Mouse (Mus musculus): ENCODE data around the gene Gatad2a.

Gatad2a gene

GRCm38 (mm10) chr8:69902163-69903062 is 93.8 kb downstream of the Gatad2a start, which contains the start of the genes Tssk6, Ndufa13 and Yjefn3:
Gene Tssk6, plus strand, starts transcription at chr8:69902184.
Gene Ndufa13, minus strand, starts transcription at chr8:69902558.
Gene Yjefn3, minus strand, starts transcription at chr8:69902712.
- no peak for DNase-seq (ENCODE audit: extremely low read depth, low read depth, low spot score)

- DNase-seq (ENCODE audit: extremely low read depth, low read depth, low spot score): peak; percentile 55
Measured at GRCm38 (mm10) chr8:69901484-69902162, 94.6 kb downstream of the Gatad2a start.

DNA sequence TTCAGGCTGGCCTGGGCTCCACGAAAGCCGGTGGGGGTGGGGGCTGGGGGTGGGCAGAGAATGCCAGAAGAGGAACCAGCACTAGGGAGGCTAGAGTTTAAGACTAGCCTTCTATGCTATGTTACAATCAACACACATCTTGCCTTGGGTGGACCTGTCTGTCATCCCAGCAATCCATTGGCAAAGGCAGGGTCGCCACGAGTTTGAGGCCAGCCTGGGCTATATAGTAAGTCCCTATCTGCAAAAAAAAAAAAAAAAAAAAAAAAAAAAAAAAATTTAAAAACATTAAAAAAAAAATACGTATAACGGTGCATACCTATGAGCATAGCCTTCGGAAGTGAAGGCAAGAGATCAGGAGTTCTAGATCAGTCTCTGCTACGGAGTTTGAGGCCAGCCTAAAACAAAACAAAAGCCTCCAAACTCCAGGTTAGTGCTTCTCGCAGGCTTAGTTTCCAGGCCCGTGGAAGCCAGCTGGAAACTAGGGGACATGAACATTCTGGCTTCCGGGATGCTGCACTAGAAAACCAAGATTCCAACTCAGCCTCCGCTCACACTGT is 95.2 kb downstream of the Gatad2a start:
- DNase-seq (ENCODE audit: extremely low read depth, low read depth, low spot score): no peak

DNA sequence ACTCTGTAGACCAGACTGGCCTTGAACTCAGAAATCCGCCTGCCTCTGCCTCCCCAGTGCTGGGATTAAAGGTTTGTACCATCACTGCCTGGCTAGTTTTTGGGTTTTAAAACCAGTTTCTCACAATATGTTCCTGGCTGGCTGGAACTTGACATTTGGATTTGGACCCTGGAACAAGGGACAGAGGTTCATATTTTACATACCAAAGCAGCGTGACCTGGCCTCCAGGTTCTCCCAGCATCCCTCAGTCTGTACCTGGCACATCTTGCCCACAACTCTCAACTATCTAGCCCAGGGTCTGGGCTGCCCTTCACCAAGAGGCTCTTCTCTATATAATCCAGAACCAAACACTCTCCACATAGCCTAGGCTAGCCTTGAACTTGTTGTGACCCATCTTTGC is 96.3 kb downstream of the Gatad2a start:
- no peak for DNase-seq (ENCODE audit: extremely low read depth, low read depth, low spot score)

- DNase-seq (ENCODE audit: extremely low read depth, low read depth, low spot score): no peak
Measured at GRCm38 (mm10) chr8:69897857-69898256, 98.3 kb downstream of the Gatad2a start.

DNA sequence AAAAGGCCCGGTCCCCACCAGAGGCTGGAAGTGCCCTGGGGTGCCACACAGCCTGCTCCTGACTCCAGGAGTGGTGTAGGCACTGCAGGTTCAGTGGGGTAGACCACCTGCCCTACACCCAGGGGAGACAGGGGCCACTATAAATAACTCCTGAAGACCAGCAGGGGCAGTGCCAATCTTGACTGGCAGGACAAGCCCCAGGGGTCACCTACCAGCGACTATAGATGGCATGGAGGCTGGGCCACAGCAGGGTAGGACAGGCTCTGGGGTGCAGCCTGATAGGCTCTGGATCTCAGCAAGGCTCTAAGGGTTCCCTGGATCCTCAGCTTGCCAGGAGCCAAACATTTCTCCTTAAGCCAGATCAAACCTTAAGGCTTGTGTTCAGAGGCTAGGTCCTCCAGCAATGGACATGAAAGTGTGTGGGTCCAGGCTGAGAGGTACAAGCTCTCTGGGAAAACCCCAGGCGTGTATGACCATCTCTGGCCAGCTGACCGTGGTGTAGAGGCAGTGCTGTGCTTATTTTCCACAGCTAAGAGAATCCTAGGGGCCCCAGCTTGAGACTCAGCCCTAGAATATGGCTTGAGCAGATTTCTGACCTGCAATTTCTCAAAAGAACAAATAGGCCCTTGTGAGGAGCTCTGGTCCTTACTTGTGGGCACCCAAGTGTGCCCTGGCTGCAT is 100.3 kb downstream of the Gatad2a start:
- no peak for DNase-seq (ENCODE audit: extremely low read depth, low read depth, low spot score)

GRCm38 (mm10) chr8:69894836-69895332 is 101.3 kb downstream of the Gatad2a start:
- no peak for DNase-seq (ENCODE audit: extremely low read depth, low read depth, low spot score)

DNA sequence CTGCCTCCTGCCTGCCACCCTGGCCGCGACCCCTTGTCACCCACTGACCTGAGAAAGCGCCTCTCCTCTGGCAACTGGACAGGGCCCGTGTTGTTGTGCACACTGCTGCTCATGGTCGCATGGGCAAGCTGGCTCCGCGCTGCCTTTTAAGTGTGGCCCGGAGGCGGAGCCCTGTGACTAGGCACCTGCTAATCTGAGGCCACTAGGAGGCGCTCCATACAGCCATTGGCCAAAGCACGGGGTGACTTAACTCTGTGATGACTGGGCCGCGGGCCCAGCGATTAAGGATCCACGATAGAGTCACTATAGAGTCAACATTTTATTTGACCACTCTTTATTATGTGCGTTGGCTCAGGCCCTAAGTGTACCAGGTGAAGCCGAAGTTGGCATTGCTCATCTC is 102.3 kb downstream of the Gatad2a start:
- DNase-seq (ENCODE audit: extremely low read depth, low read depth, low spot score): no peak

- DNase-seq (ENCODE audit: extremely low read depth, low read depth, low spot score): no peak
Measured at GRCm38 (mm10) chr8:69890813-69891241, 105.4 kb downstream of the Gatad2a start.

DNA sequence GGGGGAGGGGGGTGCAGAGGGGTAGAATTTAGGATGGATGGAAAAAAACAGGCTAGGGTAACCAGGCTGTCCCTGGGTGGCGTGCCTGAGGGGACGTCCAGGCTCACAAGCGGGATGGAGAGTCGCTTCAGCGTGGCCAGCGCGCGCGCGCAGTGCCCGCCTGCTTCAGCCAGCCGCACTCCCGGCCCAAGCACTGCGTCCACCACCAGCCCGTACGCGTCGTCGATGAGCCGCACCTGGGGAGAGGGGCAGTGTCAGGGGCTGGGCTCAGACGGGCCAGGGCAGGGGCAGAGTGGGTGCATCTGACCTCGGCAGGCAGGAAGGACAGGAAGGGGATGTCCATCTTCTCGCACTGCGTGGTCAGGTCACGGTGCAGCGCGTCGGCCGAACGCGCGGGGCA is 107.3 kb downstream of the Gatad2a start:
- no peak for DNase-seq (ENCODE audit: extremely low read depth, low read depth, low spot score)

DNA sequence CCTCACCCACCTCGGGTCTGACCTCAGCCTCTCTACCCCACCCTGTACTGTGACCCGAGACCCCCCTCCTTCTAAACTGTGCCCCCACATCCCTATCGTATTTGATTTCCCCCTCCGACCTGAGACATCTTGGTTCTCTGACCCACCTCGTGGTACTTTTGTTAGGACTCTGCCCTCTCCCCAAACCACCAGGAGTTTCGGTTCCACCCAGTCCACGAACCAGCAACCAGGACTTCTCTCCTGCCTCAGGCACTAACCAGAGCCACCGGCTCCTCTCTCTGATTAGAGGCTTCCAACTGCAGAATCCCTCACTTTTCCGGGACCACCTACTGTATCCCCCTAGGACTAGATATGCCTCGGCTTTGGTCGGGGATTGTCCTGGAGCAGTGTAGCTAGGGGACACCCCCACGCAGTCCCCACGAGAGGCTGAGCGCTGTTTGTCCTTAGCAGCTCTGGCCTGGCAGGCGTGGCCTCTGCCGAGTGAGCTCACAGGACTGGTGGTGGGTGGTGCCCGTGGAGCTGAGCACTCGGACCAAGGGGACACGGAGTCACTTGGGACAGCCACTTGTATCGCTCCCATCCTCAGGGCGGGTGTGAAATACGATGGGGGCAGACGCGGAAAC is 107.8 kb downstream of the Gatad2a start:
- no peak for DNase-seq (ENCODE audit: extremely low read depth, low read depth, low spot score)

DNA sequence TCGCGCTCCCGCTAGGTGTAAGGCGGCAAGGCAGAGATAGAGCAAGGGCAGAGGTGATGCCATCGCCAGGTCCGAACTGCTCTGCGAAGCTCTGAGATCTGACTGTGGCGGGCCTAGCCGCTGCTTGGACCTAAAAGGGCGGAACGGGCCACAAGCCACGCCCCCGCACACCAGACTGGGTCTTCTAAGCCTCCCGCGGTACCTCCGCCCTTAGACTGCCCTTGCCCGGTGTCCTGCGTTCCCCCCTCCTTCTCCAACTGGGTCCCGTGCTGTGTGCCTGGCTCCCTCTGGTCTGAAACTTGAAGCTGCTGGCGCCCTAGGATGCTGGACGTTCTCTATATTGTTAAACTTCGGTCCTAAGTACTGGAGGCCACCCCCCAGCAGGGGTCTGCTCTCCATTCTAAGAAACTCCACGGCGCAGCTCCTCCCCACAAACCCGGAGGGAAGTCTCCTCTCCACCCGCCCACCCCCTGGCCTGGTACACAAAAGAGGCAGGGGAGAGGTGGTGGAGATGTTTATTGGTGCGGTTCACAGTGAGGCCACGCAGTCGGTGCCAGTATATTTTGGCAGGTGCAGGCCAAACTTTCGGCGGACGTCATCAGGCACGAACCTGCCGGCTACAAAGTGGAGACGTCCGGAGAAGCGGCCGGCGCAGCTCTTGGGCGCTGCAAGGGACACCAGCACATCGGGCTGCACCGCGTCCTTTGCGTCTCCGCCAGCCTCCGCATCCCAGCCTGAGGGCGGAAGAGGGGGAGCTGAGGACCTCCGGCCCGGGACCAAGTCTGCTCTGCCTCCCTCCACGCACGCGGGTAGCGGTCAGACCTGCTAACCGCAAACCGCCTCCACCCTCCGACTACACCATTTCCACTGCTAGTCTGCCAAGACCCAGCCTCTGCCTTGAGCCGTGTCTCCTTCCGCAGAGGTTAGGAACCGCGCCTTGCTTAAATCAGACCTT is 108.6 kb downstream of the Gatad2a start, which contains the start of gene Cilp2:
Gene Cilp2, minus strand, starts transcription at position 399 of the 955 bp plus-strand sequence.
- no peak for DNase-seq (ENCODE audit: extremely low read depth, low read depth, low spot score)

DNA sequence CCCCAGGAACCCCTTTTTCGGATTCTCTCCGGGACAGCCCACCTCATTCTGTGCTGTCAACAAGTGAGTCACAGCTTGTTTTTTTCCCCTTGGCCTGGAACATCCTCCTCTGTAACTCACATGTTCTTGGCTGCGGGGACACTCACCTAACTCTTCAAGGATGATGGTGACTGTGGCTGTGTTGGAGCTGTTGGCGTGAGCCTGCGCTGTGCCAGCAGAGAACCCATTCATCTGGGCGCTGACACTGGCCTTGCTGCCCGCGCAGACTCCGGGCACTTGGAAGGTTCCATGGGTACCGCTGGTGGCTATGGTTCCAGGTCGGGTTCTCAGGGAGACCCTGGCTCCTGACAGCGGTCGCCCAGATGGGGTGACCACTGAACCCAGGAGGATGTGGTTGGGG is 112.0 kb downstream of the Gatad2a start:
- DNase-seq (ENCODE audit: extremely low read depth, low read depth, low spot score): no peak

DNA sequence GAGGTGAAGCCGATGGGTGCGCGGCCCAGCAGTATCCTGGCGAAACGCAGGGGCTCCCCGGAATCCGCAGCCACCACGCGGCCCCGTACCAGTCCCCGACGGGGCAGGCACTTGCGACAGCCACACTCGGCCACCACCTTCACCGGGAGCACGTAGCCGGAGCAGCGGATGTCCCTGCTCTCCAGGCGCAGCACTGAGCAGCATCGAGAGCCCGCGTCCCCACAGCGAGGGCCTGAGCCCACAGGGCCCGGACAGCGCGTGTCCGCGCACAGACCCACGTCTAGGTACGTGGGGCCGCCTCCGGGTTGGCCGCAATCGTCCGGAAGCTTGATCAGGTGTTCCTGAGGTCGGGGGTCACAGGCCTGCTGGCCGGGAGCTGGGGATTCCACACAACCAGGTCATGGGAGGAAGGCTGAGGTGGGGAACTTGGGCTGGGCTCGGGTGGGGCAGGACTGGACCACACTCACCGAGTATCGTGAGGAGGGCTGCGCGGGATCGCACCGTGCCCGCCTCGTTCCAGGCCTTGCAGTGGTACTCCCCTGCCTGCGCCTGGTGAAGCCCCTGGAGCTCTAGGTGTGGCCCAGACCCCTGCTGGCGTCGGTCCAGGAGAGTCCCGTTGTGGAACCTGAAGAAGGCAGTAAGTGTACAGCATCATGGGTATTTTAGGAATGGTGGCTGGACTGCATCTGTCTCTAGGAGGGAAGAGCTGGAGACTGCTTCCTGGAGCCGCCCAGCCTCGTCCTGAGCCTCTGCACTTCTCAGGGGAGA is 113.2 kb downstream of the Gatad2a start:
- no peak for DNase-seq (ENCODE audit: extremely low read depth, low read depth, low spot score)

DNA sequence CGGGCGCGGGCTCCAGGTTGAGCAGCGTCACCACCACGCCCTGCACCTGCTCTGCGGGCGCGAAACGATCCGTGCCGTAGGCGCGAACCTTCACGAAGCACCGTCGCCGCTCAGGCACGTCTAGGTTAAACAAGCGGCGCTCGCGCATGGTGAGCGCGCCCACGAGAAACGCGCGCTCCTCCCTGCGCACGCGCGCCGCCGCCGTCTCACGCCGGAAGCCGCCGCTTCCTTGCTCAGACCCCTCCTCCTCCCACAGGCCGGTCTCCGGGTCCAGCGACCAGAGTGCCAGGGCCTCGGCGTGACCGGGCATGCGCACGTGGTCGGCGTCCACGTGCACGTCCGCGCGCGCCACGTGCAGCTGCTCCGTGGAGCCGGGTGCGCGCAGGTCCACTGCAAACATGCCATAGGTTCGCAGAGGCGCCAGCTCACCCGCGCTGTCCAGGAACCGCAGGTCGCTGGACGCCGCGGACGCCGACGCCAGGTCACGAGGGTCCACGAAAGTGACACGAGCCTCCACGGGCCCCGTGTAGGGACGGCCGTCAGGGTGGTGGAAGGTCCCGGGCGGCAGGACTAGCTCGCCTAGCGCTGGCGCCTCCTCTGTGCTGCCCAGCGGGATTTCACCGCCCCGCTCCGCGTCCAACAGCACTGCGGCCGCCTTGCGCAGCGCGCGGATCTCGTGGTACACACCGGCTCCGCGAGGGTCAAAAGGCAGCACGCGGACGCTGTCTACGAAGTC is 114.0 kb downstream of the Gatad2a start:
- DNase-seq (ENCODE audit: extremely low read depth, low read depth, low spot score): no peak

- no peak for DNase-seq (ENCODE audit: extremely low read depth, low read depth, low spot score)
Measured at GRCm38 (mm10) chr8:69881261-69881865, 114.8 kb downstream of the Gatad2a start.

DNA sequence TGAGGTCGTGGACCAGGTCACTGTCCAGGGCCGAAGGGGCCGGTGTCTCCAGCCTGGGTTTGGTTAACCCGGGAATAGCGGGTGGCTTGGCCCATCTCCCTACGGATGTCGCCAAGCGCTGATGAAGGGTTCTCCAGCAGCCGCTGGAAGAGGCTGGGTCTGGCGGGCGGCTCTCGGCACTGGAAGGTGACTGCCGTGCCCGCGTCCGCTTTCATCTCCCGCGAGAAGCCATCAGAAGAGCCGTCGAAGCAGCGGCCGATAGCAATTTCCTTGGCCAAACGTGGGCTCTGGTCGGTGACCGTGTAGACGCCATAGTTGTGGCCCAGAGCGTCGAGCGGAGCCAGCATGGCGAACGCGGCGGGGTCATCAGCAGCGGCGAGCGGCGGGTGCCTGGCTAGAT is 115.3 kb downstream of the Gatad2a start:
- DNase-seq (ENCODE audit: extremely low read depth, low read depth, low spot score): no peak
